Mouse (Mus musculus): Measurements from ENCODE around the gene Sema3d. TPM values are rescaled to one million over a fixed set of nuclear protein-coding genes. Genes with fewer than 3 reads are reported as not detected.

Sema3d gene
- 7.7 and 10.0 TPM in 2 replicates for polyA plus RNA-seq (2014; fragmentation: Nextera tagmentation; extraction: Ambion mirVana)

GRCm38 (mm10) chr5:12383133-12383959 lies at the start of gene Sema3d:
Sema3d (plus strand) TSS chr5:12383385.
- Histone ChIP-seq H3K9me3 (ENCODE audit: control insufficient read depth, low read length) (no peaks in the 10 kb centered on the region), H3K4me1 (ENCODE audit: control insufficient read depth, insufficient read depth, low read length) (no peaks in the 10 kb centered on the region), H3K4me3 (ENCODE audit: low read depth, low read length) (peak within 1 kb of the TSS; percentile 58), H3K36me3 (ENCODE audit: control insufficient read depth, insufficient read depth, low read length) (no peaks in the 10 kb centered on the region), H3K27me3 (ENCODE audit: control insufficient read depth, insufficient read depth, low read length) (no peaks in the 10 kb centered on the region), H3K9ac (ENCODE audit: low read length) (peak within 1 kb of the TSS; percentile 54), H3K4me2 (ENCODE audit: low read depth) (peak within 1 kb of the TSS; percentile 94), H3K27ac (ENCODE audit: low read depth, low read length) (no peak within 1 kb of the TSS)
- ATAC-seq (ENCODE audit: insufficient read depth, low FRiP score, low TSS enrichment): peak; percentile 95
- WGBS: under 1% methylated on average over 49 of the region's 49 CpGs
- peak; percentile 86 for DNase-seq (ENCODE audit: low spot score)

- no peak for DNase-seq (ENCODE audit: low spot score)
- H3K9ac ChIP-seq (ENCODE audit: low read length): no peak overlapping the region
- 47% methylated on average over 1 of the region's 1 CpGs for WGBS
- ATAC-seq (ENCODE audit: insufficient read depth, low FRiP score, low TSS enrichment): no peak
- H3K27me3 ChIP-seq (ENCODE audit: control insufficient read depth, insufficient read depth, low read length): no peaks in the 10 kb centered on the region
- no peak overlapping the region for H3K4me2 ChIP-seq (ENCODE audit: low read depth)
- H3K4me3 ChIP-seq (ENCODE audit: low read depth, low read length): no peak overlapping the region
- H3K4me1 ChIP-seq (ENCODE audit: control insufficient read depth, insufficient read depth, low read length): no peaks in the 10 kb centered on the region
- no peaks in the 10 kb centered on the region for H3K36me3 ChIP-seq (ENCODE audit: control insufficient read depth, insufficient read depth, low read length)
- no peak overlapping the region for H3K27ac ChIP-seq (ENCODE audit: low read depth, low read length)
- H3K9me3 ChIP-seq (ENCODE audit: control insufficient read depth, low read length): no peaks in the 10 kb centered on the region
These were observed 5.9 kb upstream of the Sema3d start for GRCm38 (mm10) chr5:12377261-12377660.

- DNase-seq (ENCODE audit: low spot score) (no peak), ATAC-seq (ENCODE audit: insufficient read depth, low FRiP score, low TSS enrichment) (no peak)
- no peaks in the 10 kb centered on the region for H3K9me3 ChIP-seq (ENCODE audit: control insufficient read depth, low read length)
- WGBS: 49% methylated on average over 5 of the region's 5 CpGs
- H3K4me1 ChIP-seq (ENCODE audit: control insufficient read depth, insufficient read depth, low read length): no peaks in the 10 kb centered on the region
- no peak overlapping the region for H3K4me3 ChIP-seq (ENCODE audit: low read depth, low read length)
- no peak overlapping the region for H3K4me2 ChIP-seq (ENCODE audit: low read depth)
- no peak overlapping the region for H3K27ac ChIP-seq (ENCODE audit: low read depth, low read length)
- no peak overlapping the region for H3K9ac ChIP-seq (ENCODE audit: low read length)
- no peaks in the 10 kb centered on the region for H3K27me3 ChIP-seq (ENCODE audit: control insufficient read depth, insufficient read depth, low read length)
- no peaks in the 10 kb centered on the region for H3K36me3 ChIP-seq (ENCODE audit: control insufficient read depth, insufficient read depth, low read length)
These were observed 4.3 kb upstream of the Sema3d start for GRCm38 (mm10) chr5:12378900-12379299.

- H3K4me3 ChIP-seq (ENCODE audit: low read depth, low read length): no peak overlapping the region
- no peaks in the 10 kb centered on the region for H3K27me3 ChIP-seq (ENCODE audit: control insufficient read depth, insufficient read depth, low read length)
- no peaks in the 10 kb centered on the region for H3K9me3 ChIP-seq (ENCODE audit: control insufficient read depth, low read length)
- H3K4me2 ChIP-seq (ENCODE audit: low read depth): no peak overlapping the region
- ATAC-seq (ENCODE audit: insufficient read depth, low FRiP score, low TSS enrichment): no peak
- no peak for DNase-seq (ENCODE audit: low spot score)
- no peak overlapping the region for H3K9ac ChIP-seq (ENCODE audit: low read length)
- no peak overlapping the region for H3K27ac ChIP-seq (ENCODE audit: low read depth, low read length)
- WGBS: 82% methylated on average over 5 of the region's 5 CpGs
- H3K4me1 ChIP-seq (ENCODE audit: control insufficient read depth, insufficient read depth, low read length): no peaks in the 10 kb centered on the region
- no peaks in the 10 kb centered on the region for H3K36me3 ChIP-seq (ENCODE audit: control insufficient read depth, insufficient read depth, low read length)
These were observed 1.2 kb upstream of the Sema3d start for GRCm38 (mm10) chr5:12382010-12382409.

- Histone ChIP-seq H3K27me3 (ENCODE audit: control insufficient read depth, insufficient read depth, low read length) (no peaks in the 10 kb centered on the region), H3K4me3 (ENCODE audit: low read depth, low read length) (peak overlapping the region; percentile 58), H3K9me3 (ENCODE audit: control insufficient read depth, low read length) (no peaks in the 10 kb centered on the region), H3K27ac (ENCODE audit: low read depth, low read length) (no peak overlapping the region), H3K4me1 (ENCODE audit: control insufficient read depth, insufficient read depth, low read length) (no peaks in the 10 kb centered on the region), H3K9ac (ENCODE audit: low read length) (peak overlapping the region; percentile 54), H3K36me3 (ENCODE audit: control insufficient read depth, insufficient read depth, low read length) (no peaks in the 10 kb centered on the region), H3K4me2 (ENCODE audit: low read depth) (peak overlapping the region; percentile 94)
- WGBS: 0% methylated on average over 10 of the region's 10 CpGs
- no peak; the same call in 1 of the 2 replicates for ATAC-seq (ENCODE audit: insufficient read depth, low FRiP score, low TSS enrichment)
- DNase-seq (ENCODE audit: low spot score): no peak
These were observed 738 bp downstream of the Sema3d start for GRCm38 (mm10) chr5:12383960-12384285.

GRCm38 (mm10) chr5:12392667-12393066 lies 9.5 kb downstream of the Sema3d start:
- Histone ChIP-seq H3K4me2 (ENCODE audit: low read depth) (no peak overlapping the region), H3K27ac (ENCODE audit: low read depth, low read length) (no peak overlapping the region), H3K9ac (ENCODE audit: low read length) (no peak overlapping the region), H3K4me3 (ENCODE audit: low read depth, low read length) (no peak overlapping the region), H3K27me3 (ENCODE audit: control insufficient read depth, insufficient read depth, low read length) (no peaks in the 10 kb centered on the region), H3K9me3 (ENCODE audit: control insufficient read depth, low read length) (no peaks in the 10 kb centered on the region), H3K4me1 (ENCODE audit: control insufficient read depth, insufficient read depth, low read length) (no peaks in the 10 kb centered on the region), H3K36me3 (ENCODE audit: control insufficient read depth, insufficient read depth, low read length) (no peaks in the 10 kb centered on the region)
- DNase-seq (ENCODE audit: low spot score): no peak
- ATAC-seq (ENCODE audit: insufficient read depth, low FRiP score, low TSS enrichment): no peak
- WGBS: 90% methylated on average over 5 of the region's 5 CpGs

- no peak for ATAC-seq (ENCODE audit: insufficient read depth, low FRiP score, low TSS enrichment)
- WGBS: 86% methylated on average over 2 of the region's 2 CpGs
- no peak overlapping the region for H3K4me3 ChIP-seq (ENCODE audit: low read depth, low read length)
These were observed 16.1 kb downstream of the Sema3d start for GRCm38 (mm10) chr5:12399271-12399670.

GRCm38 (mm10) chr5:12404229-12404628 lies 21.0 kb downstream of the Sema3d start:
- H3K27me3 ChIP-seq (ENCODE audit: control insufficient read depth, insufficient read depth, low read length): no peaks in the 10 kb centered on the region
- no peaks in the 10 kb centered on the region for H3K4me1 ChIP-seq (ENCODE audit: control insufficient read depth, insufficient read depth, low read length)
- H3K4me2 ChIP-seq (ENCODE audit: low read depth): no peak overlapping the region
- H3K9me3 ChIP-seq (ENCODE audit: control insufficient read depth, low read length): no peaks in the 10 kb centered on the region
- ATAC-seq (ENCODE audit: insufficient read depth, low FRiP score, low TSS enrichment) (no peak), DNase-seq (ENCODE audit: low spot score) (no peak)
- H3K27ac ChIP-seq (ENCODE audit: low read depth, low read length): no peak overlapping the region
- H3K36me3 ChIP-seq (ENCODE audit: control insufficient read depth, insufficient read depth, low read length): no peaks in the 10 kb centered on the region
- no peak overlapping the region for H3K4me3 ChIP-seq (ENCODE audit: low read depth, low read length)
- no peak overlapping the region for H3K9ac ChIP-seq (ENCODE audit: low read length)

More at GRCm38 (mm10) chr5:12399271-12399670, 16.1 kb downstream of the Sema3d start:
- no peaks in the 10 kb centered on the region for H3K27me3 ChIP-seq (ENCODE audit: control insufficient read depth, insufficient read depth, low read length)
- H3K4me1 ChIP-seq (ENCODE audit: control insufficient read depth, insufficient read depth, low read length): no peaks in the 10 kb centered on the region
- H3K4me2 ChIP-seq (ENCODE audit: low read depth): no peak overlapping the region
- H3K36me3 ChIP-seq (ENCODE audit: control insufficient read depth, insufficient read depth, low read length): no peaks in the 10 kb centered on the region
- no peak overlapping the region for H3K27ac ChIP-seq (ENCODE audit: low read depth, low read length)
- no peak overlapping the region for H3K9ac ChIP-seq (ENCODE audit: low read length)
- no peak for DNase-seq (ENCODE audit: low spot score)
- H3K9me3 ChIP-seq (ENCODE audit: control insufficient read depth, low read length): no peaks in the 10 kb centered on the region

- no peaks in the 10 kb centered on the region for H3K9me3 ChIP-seq (ENCODE audit: control insufficient read depth, low read length)
- no peak for ATAC-seq (ENCODE audit: insufficient read depth, low FRiP score, low TSS enrichment)
- no peaks in the 10 kb centered on the region for H3K27me3 ChIP-seq (ENCODE audit: control insufficient read depth, insufficient read depth, low read length)
- H3K4me2 ChIP-seq (ENCODE audit: low read depth): no peak overlapping the region
- H3K4me3 ChIP-seq (ENCODE audit: low read depth, low read length): no peak overlapping the region
- no peak for DNase-seq (ENCODE audit: low spot score)
- no peak overlapping the region for H3K27ac ChIP-seq (ENCODE audit: low read depth, low read length)
- no peak overlapping the region for H3K9ac ChIP-seq (ENCODE audit: low read length)
- WGBS: 77% methylated on average over 3 of the region's 3 CpGs
- H3K4me1 ChIP-seq (ENCODE audit: control insufficient read depth, insufficient read depth, low read length): no peaks in the 10 kb centered on the region
- H3K36me3 ChIP-seq (ENCODE audit: control insufficient read depth, insufficient read depth, low read length): no peaks in the 10 kb centered on the region
These were observed 29.4 kb downstream of the Sema3d start for GRCm38 (mm10) chr5:12412595-12412994.
